In the genomic region with DNA sequence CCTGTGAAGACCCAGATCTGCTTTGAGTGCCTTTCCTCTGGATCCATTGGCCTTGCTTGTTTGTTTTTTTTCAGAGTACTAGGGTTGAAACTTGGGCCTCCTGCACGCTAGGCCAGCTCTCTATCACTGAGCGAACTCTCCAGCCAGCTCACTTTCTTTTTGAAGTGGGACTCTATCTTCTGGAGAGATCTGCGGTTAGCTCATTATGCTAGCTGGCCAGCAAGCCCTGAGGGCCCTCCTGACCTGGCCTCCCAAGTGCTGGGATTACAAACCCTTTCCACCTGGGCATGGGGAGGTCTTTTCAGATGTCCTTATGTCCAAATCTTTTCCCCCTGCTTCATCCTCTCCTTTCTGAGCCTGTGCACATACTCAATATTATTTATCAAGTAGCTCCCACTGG, we compare ENCODE assay signal across 13 mouse cellular contexts. TPM values are rescaled to one million over a fixed set of nuclear protein-coding genes. Genes with fewer than 3 reads are reported as not detected.
DNase-seq lines count a peak whose midpoint lies in the region; ATAC-seq and TF ChIP-seq lines count a peak whose summit lies in the region.
"Had no signal": no experiment of that assay in that cellular context is flagged by ENCODE, and none has a peak within 500 bp of the region (broad histone marks: within the 10 kb centered on the region; RNA-seq: fewer than 3 reads in every experiment).

No protein-coding gene starts in this region.

- 0 out of 2 replicates have a peak, but pooled peaks have one; percentile 30 for ATAC-seq in liver, embryonic 11.5 days (replicated peaks; ENCODE audit: low FRiP score)
- ATAC-seq in kidney, embryonic 14.5 days (ENCODE audit: low FRiP score, low TSS enrichment): 0 out of 2 replicates have a peak, but pooled peaks have one; percentile 28
- no peak for ATAC-seq in stomach, postnatal 0 days (ENCODE audit: low FRiP score, low TSS enrichment)
- ATAC-seq in hindbrain, embryonic 11.5 days (ENCODE audit: low FRiP score): no peak

- H3K36me3 ChIP-seq in liver, embryonic 11.5 days (ENCODE audit: control insufficient read depth, insufficient read depth, low read length): no peaks in the 10 kb centered on the region
- no peaks in the 10 kb centered on the region for H3K36me3 ChIP-seq in kidney, embryonic 14.5 days (ENCODE audit: control insufficient read depth, insufficient read depth, low read length)
- H3K36me3 ChIP-seq in stomach, postnatal 0 days (ENCODE audit: control insufficient read depth, insufficient read depth, low read length): no peaks in the 10 kb centered on the region
- no peaks in the 10 kb centered on the region for H3K36me3 ChIP-seq in hindbrain, embryonic 11.5 days (ENCODE audit: control insufficient read depth, insufficient read depth, low read length)
- H3K36me3 ChIP-seq: hindbrain, embryonic 10.5 days had no signal

- H3K9ac ChIP-seq in liver, embryonic 11.5 days (ENCODE audit: low read depth, low read length): no peak overlapping the region
- H3K9ac ChIP-seq in kidney, embryonic 14.5 days (ENCODE audit: low read depth, low read length): no peak overlapping the region
- no peak overlapping the region for H3K9ac ChIP-seq in stomach, postnatal 0 days (ENCODE audit: low read length)
- no peak overlapping the region for H3K9ac ChIP-seq in hindbrain, embryonic 11.5 days (ENCODE audit: low read depth, low read length)

- no peak for TF ChIP-seq POLR2A in lung, adult 2 months (IDR thresholded peaks at IDR 0.05; ENCODE audit: borderline replicate concordance, extremely low read depth, low read depth, low read length)

- peaks cover 7% of the 10 kb centered on the region; the same call in 1 of the 2 replicates for H3K4me1 ChIP-seq in liver, embryonic 11.5 days (replicated peaks; ENCODE audit: control insufficient read depth, insufficient read depth, low read length)
- H3K4me1 ChIP-seq in kidney, embryonic 14.5 days (ENCODE audit: control insufficient read depth, insufficient read depth, low read length): 0 out of 2 replicates have a peak, but pooled peaks cover 8% of the 10 kb centered on the region
- no peaks in the 10 kb centered on the region; the same call in none of the 2 replicates for H3K4me1 ChIP-seq in lung, adult 2 months (ENCODE audit: control insufficient read depth, insufficient read depth, low read length)
- H3K4me1 ChIP-seq in stomach, postnatal 0 days (replicated peaks; ENCODE audit: control insufficient read depth, insufficient read depth): no peaks in the 10 kb centered on the region
- no peaks in the 10 kb centered on the region for H3K4me1 ChIP-seq in hindbrain, embryonic 11.5 days (replicated peaks; ENCODE audit: control insufficient read depth, insufficient read depth, low read length)

- 58% methylated on average over 3 of the region's 3 CpGs for WGBS in liver, embryonic 11.5 days
- 70% methylated on average over 3 of the region's 3 CpGs for WGBS in kidney, embryonic 14.5 days
- 59% methylated on average over 3 of the region's 3 CpGs for WGBS in lung, adult 2 months
- 54% methylated on average over 3 of the region's 3 CpGs for WGBS in stomach, postnatal 0 days
- WGBS in hindbrain, embryonic 11.5 days: 73% methylated on average over 3 of the region's 3 CpGs

- intact Hi-C loops in left cerebral cortex, postnatal 36 days (cut with DNase I): no loop called here

- no peak overlapping the region for H3K4me2 ChIP-seq in liver, embryonic 11.5 days
- H3K4me2 ChIP-seq in kidney, embryonic 14.5 days (replicated peaks; ENCODE audit: low read depth, low read length): no peak overlapping the region
- no peak overlapping the region for H3K4me2 ChIP-seq in stomach, postnatal 0 days (replicated peaks; ENCODE audit: low read depth)
- H3K4me2 ChIP-seq in hindbrain, embryonic 11.5 days (replicated peaks; ENCODE audit: low read depth, low read length): no peak overlapping the region
- H3K4me2 ChIP-seq: midbrain, embryonic 11.5 days had no signal

- no peaks in the 10 kb centered on the region for H3K27me3 ChIP-seq in liver, embryonic 11.5 days (replicated peaks; ENCODE audit: control insufficient read depth, insufficient read depth, low read length)
- no peaks in the 10 kb centered on the region for H3K27me3 ChIP-seq in kidney, embryonic 14.5 days (ENCODE audit: control insufficient read depth, insufficient read depth, low read length)
- H3K27me3 ChIP-seq in stomach, postnatal 0 days (ENCODE audit: control insufficient read depth, insufficient read depth, low read length): no peaks in the 10 kb centered on the region
- no peaks in the 10 kb centered on the region for H3K27me3 ChIP-seq in hindbrain, embryonic 11.5 days (ENCODE audit: control insufficient read depth, insufficient read depth, low read length)
- H3K27me3 ChIP-seq: Patski had no signal

- no peak for TF ChIP-seq EP300 in stomach, postnatal 0 days (optimal IDR thresholded peaks at IDR 0.05)

- TF ChIP-seq CTCF in lung, adult 2 months (IDR thresholded peaks at IDR 0.05; ENCODE audit: insufficient read depth, low read length): no peak
- no peak for TF ChIP-seq CTCF in stomach, postnatal 0 days (IDR thresholded peaks at IDR 0.05; ENCODE audit: low read depth)

- no peak overlapping the region for H3K4me3 ChIP-seq in liver, embryonic 11.5 days (ENCODE audit: low read depth, low read length)
- no peak overlapping the region for H3K4me3 ChIP-seq in kidney, embryonic 14.5 days (ENCODE audit: low read length)
- no peak overlapping the region for H3K4me3 ChIP-seq in lung, adult 2 months (replicated peaks; ENCODE audit: extremely low read depth, low read depth, low read length)
- no peak overlapping the region for H3K4me3 ChIP-seq in stomach, postnatal 0 days (ENCODE audit: low read depth, low read length)
- H3K4me3 ChIP-seq in hindbrain, embryonic 11.5 days (ENCODE audit: low read depth, low read length): no peak overlapping the region
- H3K4me3 ChIP-seq: hindbrain, embryonic 10.5 days; left cerebral cortex, adult 2 months had no signal

- no peak for DNase-seq in liver, embryonic 11.5 days (ENCODE audit: low spot score)
- no peak for DNase-seq in liver
- peak; percentile 23 for DNase-seq in lung, adult 2 months
- no peak for DNase-seq in stomach, postnatal 0 days (ENCODE audit: low spot score)
- DNase-seq in adrenal gland, postnatal 14 days: no peak
- no peak for DNase-seq in hindbrain, embryonic 11.5 days (ENCODE audit: low spot score)
- DNase-seq in left cerebral cortex, postnatal 36 days (ENCODE audit: low spot score in 2 of 2): no peak
- DNase-seq: thymus, postnatal 4 days had no signal

- no peaks in the 10 kb centered on the region for H3K9me3 ChIP-seq in liver, embryonic 11.5 days (ENCODE audit: control insufficient read depth, low read length)
- H3K9me3 ChIP-seq in kidney, embryonic 14.5 days (ENCODE audit: control insufficient read depth, low read length): no peaks in the 10 kb centered on the region
- H3K9me3 ChIP-seq in stomach, postnatal 0 days (ENCODE audit: control insufficient read depth, low read length): no peaks in the 10 kb centered on the region
- no peaks in the 10 kb centered on the region for H3K9me3 ChIP-seq in hindbrain, embryonic 11.5 days (ENCODE audit: control insufficient read depth, low read length)
- H3K9me3 ChIP-seq: hindbrain, embryonic 10.5 days had no signal

- H3K27ac ChIP-seq in liver, embryonic 11.5 days (ENCODE audit: low read depth, low read length): no peak overlapping the region
- peak overlapping the region; percentile 91 for H3K27ac ChIP-seq in kidney, embryonic 14.5 days (ENCODE audit: low read depth, low read length)
- H3K27ac ChIP-seq in stomach, postnatal 0 days (replicated peaks): peak overlapping the region; percentile 78; the same call in 1 of the 2 replicates
- H3K27ac ChIP-seq in hindbrain, embryonic 11.5 days (ENCODE audit: low read depth, low read length): no peak overlapping the region
- H3K27ac ChIP-seq: hindbrain, embryonic 10.5 days; left cerebral cortex, adult 2 months had no signal

RNA-seq across cellular contexts. Expression of gene Itm2b, which starts 59.6 kb away (rescaled TPM):
- polyA plus RNA-seq in liver, embryonic 11.5 days (2014; fragmentation: Nextera tagmentation; extraction: Ambion mirVana): 516 and 518 TPM in 2 replicates
- polyA plus RNA-seq in kidney, embryonic 14.5 days (2014; fragmentation: Nextera tagmentation; extraction: Ambion mirVana): 796 and 844 TPM in 2 replicates
- polyA plus RNA-seq in lung, adult 2 months (2012; rRNA removed): 1,455 and 1,580 TPM in 2 replicates
- 1,381 and 1,408 TPM in 2 replicates for polyA plus RNA-seq in stomach, postnatal 0 days (2015; fragmentation: Nextera tagmentation; extraction: Ambion mirVana)
- 848 and 849 TPM in 2 replicates for total RNA-seq in adrenal gland, postnatal 14 days (2021)
- polyA plus RNA-seq in hindbrain, embryonic 11.5 days (2014; fragmentation: Nextera tagmentation; extraction: Ambion mirVana): 379 and 387 TPM in 2 replicates
- total RNA-seq in left cerebral cortex, postnatal 36 days (2021): 100 to 1,000 TPM; 725 to 789 TPM

Comparison
In these comparisons a context has a peak if more than half of its experiments do, and no peak if none do; other contexts are left out.
1. ATAC-seq: peak in liver, embryonic 11.5 days (single experiment) and kidney, embryonic 14.5 days (single experiment); none in stomach, postnatal 0 days (single experiment) and hindbrain, embryonic 11.5 days (single experiment).
2. H3K27ac ChIP-seq: peak in kidney, embryonic 14.5 days (single experiment) and stomach, postnatal 0 days (single experiment); none in liver, embryonic 11.5 days (single experiment) and hindbrain, embryonic 11.5 days (single experiment).